Mouse (Mus musculus) liver, postnatal 0 days (tissue): Measurements from ENCODE around the gene Eif4e. TPM values are rescaled to one million over a fixed set of nuclear protein-coding genes. Genes with fewer than 3 reads are reported as not detected.
A peak's percentile ranks its signal among the peaks of the same experiment; 100 is the strongest.

Source experiments
- ATAC-seq: fragments of 200-750 bp; cut with Nextera tagmentation; 2 replicates; pipeline ENCODE4 v1.8.0; 2017; ENCODE audit warnings: mild to moderate bottlenecking, moderate library complexity
- DNase-seq: peaks from one replicate; pipeline ENCODE4 v3.0.0-alpha.2; 2016
- H3K27ac ChIP-seq: fragments of 300-500 bp; sonication (generic); 2 replicates; pipeline ENCODE4 v1.5.1; 2014; ENCODE audit warnings: antibody characterized with exemption, moderate library complexity, mild to moderate bottlenecking, low read depth
- H3K27me3 ChIP-seq: fragments of 300-500 bp; sonication (generic); 2 replicates; pipeline ENCODE4 v1.6.1; 2014; ENCODE audit warnings: low read length, control low read depth, mixed read lengths; ENCODE audit not compliant: insufficient read depth
- H3K36me3 ChIP-seq: fragments of 300-500 bp; sonication (generic); replicated peaks from 2 replicates; pipeline ENCODE4 v1.6.1; 2014; ENCODE audit warnings: mild to moderate bottlenecking, control low read depth, low read length, moderate library complexity, mixed read lengths; ENCODE audit not compliant: insufficient read depth
- H3K4me1 ChIP-seq: fragments of 300-500 bp; sonication (generic); 2 replicates; pipeline ENCODE4 v1.6.1; 2014; ENCODE audit warnings: antibody characterized with exemption, mild to moderate bottlenecking, control low read depth; ENCODE audit not compliant: insufficient read depth
- H3K4me2 ChIP-seq: fragments of 300-500 bp; sonication (generic); 2 replicates; pipeline ENCODE4 v1.6.1; 2014; ENCODE audit warnings: low read depth, mild to moderate bottlenecking, low read length, moderate library complexity, mixed read lengths
- H3K4me3 ChIP-seq: fragments of 300-500 bp; sonication (generic); 2 replicates; pipeline ENCODE4 v1.5.1; 2014; ENCODE audit warnings: low read depth, low read length
- H3K9ac ChIP-seq: fragments of 300-500 bp; sonication (generic); replicated peaks from 2 replicates; pipeline ENCODE4 v1.6.1; 2014; ENCODE audit warnings: mild to moderate bottlenecking, moderate library complexity
- H3K9me3 ChIP-seq: fragments of 300-500 bp; sonication (generic); 2 replicates; pipeline ENCODE4 v1.6.1; 2016; ENCODE audit warnings: mild to moderate bottlenecking, control low read depth, low read length, mixed read lengths
- CTCF ChIP-seq: sonication (generic); IDR thresholded peaks from 2 replicates; pipeline ENCODE4 v1.5.1; 2016; ENCODE audit warnings: antibody characterized with exemption, low read depth
- EP300 ChIP-seq: IDR thresholded peaks from 2 replicates; pipeline ENCODE4 v1.6.1; 2016; ENCODE audit warnings: antibody characterized with exemption, low read depth, mild to moderate bottlenecking
- WGBS: fragments of 180-500 bp; shearing (Covaris S2); extraction: QIAGEN DNeasy Blood & Tissue Kit; methylation state at CpG from one replicate; pipeline ENCODE4 v1.1.7; 2014; ENCODE audit not compliant: insufficient replicate concordance; 5-methylcytosine and 5-hydroxymethylcytosine counted together
- polyA plus RNA-seq: library from polyadenylated mRNA; unstranded; fragments of >200 nt; fragmentation: Nextera tagmentation; extraction: Ambion mirVana; gene quantifications from 2 replicates; pipeline ENCODE4 v1.2.1, GENCODE M21; 2015

Eif4e gene
- polyA plus RNA-seq, 1 experiment from 2014 or later, result 98.3 TPM

DNA sequence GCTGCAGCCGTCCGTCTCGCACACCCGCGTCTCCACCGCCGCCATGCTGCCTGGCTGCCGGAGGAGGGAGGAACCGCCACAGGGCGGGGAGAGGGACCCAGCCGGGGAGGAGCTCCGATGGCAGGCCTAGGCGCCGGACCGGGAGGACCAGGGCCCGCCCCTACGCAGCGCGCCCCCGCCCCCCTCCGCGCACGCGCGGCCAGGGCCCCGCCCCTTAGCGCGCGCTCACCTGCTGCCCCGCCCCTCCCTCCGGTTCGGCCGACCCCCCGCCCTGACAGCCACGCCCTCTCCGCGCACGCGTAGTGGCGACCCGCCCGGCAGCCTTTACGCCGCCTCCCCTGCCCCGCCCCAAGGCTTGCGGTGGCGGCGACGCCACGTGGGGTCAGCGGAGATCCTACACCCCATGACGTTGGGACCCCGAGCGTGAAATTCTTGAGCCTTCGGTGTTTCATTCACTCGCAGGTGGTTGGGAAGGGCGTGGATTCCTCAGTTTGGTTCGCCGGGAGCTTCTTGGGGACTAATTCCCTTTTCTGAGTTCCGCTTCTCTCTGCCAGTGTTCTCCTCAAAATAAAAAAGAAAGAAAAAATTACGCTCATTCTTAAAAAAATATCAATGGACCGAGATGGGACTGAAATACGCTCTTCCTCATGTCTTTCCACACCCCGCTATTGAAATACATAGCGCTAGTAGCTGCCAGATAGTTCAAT is 36.5 kb upstream of the Eif4e start, which contains the start of gene Metap1:
TSS of gene Metap1 (minus strand) at position 189 of the 707 bp plus-strand sequence.
- peak; percentile 99 for DNase-seq

DNA sequence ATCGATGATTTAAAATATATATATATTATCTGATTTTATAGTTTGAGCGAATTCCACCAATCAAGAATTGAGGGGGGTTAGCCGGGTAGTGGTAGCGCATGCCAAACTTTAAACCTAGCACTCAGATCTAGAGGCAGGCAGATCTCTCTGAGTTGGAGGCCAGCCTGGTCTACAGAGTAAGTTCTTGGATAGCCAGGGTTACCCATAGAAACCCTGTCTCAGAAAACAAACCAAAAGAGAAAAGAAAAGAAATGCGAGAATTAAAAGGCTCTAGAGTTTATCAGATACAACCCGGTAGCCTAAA is 36.0 kb upstream of the Eif4e start:
- WGBS, result 11% methylated on average over 6 of the region's 6 CpGs
- Histone ChIP-seq H3K4me3 (peak overlapping the region; percentile 94), H3K4me2 (peak overlapping the region; percentile 80), H3K27ac (peak overlapping the region; percentile 70), H3K9ac (peak overlapping the region; percentile 68), H3K36me3 (no peaks in the 10 kb centered on the region), H3K4me1 (peaks cover 13% of the 10 kb centered on the region; the same call in 1 of the 2 replicates), H3K27me3 (no peaks in the 10 kb centered on the region), H3K9me3 (no peaks in the 10 kb centered on the region)
- TF ChIP-seq CTCF, result no peak
- TF ChIP-seq EP300, result no peak
- no peak for DNase-seq
- ATAC-seq, result no peak

More for the DNA sequence above, 36.5 kb upstream of the Eif4e start, which contains the start of gene Metap1:
- TF ChIP-seq EP300 (no peak), CTCF (no peak; the same call in none of the 2 replicates)
- H3K27ac ChIP-seq, result peak within 1 kb of the TSS; percentile 83
- no peaks in the 10 kb centered on the region for H3K9me3 ChIP-seq
- H3K36me3 ChIP-seq, result 0 out of 2 replicates have a peak, but pooled peaks cover 2% of the 10 kb centered on the region
- ATAC-seq, result peak; percentile 99
- H3K9ac ChIP-seq, result peak within 1 kb of the TSS; percentile 91
- no peaks in the 10 kb centered on the region for H3K27me3 ChIP-seq
- H3K4me2 ChIP-seq, result peak within 1 kb of the TSS; percentile 80
- peaks cover 8% of the 10 kb centered on the region; the same call in 1 of the 2 replicates for H3K4me1 ChIP-seq
- under 1% methylated on average over 31 of the region's 65 CpGs for WGBS
- H3K4me3 ChIP-seq, result peak within 1 kb of the TSS; percentile 94

DNA sequence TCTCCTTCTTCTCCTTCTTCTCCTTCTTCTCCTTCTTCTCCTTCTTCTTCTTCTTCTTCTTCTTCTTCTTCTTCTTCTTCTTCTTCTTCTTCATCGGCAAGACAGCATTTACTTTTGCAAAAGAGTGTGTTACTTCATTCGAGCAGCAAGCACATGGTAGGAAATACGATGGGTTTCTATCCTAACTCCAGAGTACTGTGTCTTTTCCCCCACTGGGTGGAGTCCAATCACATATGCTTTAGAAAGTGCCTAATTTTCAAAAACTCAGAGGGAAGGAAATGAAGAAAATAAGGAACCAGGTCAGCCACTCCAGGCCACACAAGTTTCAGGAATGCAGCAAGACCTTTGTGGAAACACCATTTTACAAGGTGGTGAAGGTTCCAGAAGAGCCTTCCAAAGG is 32.3 kb upstream of the Eif4e start:
- no peak for TF ChIP-seq EP300
- TF ChIP-seq CTCF, result no peak
- WGBS, result 41% methylated on average over 3 of the region's 3 CpGs
- Histone ChIP-seq H3K9ac (no peak overlapping the region), H3K4me3 (no peak overlapping the region), H3K36me3 (no peaks in the 10 kb centered on the region), H3K4me1 (peaks cover 20% of the 10 kb centered on the region), H3K27ac (no peak overlapping the region), H3K9me3 (no peaks in the 10 kb centered on the region), H3K27me3 (no peaks in the 10 kb centered on the region), H3K4me2 (no peak overlapping the region)
- no peak for DNase-seq
- ATAC-seq, result no peak

DNA sequence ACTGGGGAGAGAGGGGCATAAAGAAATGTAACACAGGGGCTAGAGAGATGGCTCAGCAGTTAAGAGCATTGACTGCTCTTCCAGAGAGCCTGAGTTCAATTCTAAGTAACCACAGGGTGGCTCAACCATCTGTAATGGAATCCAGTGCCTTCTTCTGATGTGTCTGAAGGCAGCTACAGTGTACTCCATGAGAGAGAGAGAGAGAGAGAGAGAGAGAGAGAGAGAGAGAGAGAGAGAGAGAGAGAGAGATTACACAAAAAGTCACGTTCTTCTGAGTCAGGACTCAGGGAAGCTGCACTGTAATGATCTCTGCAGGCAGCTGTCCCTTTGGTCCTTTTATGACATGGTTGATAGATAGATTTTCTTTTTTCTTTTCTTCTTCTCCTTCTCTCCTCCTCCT is 31.4 kb upstream of the Eif4e start:
- Histone ChIP-seq H3K4me3 (no peak overlapping the region), H3K36me3 (no peaks in the 10 kb centered on the region), H3K4me2 (0 out of 2 replicates have a peak overlapping the region, but pooled peaks have one; percentile 10), H3K27me3 (no peaks in the 10 kb centered on the region), H3K9ac (no peak overlapping the region), H3K27ac (no peak overlapping the region), H3K4me1 (peaks cover 20% of the 10 kb centered on the region), H3K9me3 (no peaks in the 10 kb centered on the region)
- DNase-seq, result no peak
- peak; percentile 20; the same call in 1 of the 2 replicates for ATAC-seq
- WGBS, result 14% methylated on average over 1 of the region's 1 CpGs
- TF ChIP-seq EP300 (no peak), CTCF (no peak)

DNA sequence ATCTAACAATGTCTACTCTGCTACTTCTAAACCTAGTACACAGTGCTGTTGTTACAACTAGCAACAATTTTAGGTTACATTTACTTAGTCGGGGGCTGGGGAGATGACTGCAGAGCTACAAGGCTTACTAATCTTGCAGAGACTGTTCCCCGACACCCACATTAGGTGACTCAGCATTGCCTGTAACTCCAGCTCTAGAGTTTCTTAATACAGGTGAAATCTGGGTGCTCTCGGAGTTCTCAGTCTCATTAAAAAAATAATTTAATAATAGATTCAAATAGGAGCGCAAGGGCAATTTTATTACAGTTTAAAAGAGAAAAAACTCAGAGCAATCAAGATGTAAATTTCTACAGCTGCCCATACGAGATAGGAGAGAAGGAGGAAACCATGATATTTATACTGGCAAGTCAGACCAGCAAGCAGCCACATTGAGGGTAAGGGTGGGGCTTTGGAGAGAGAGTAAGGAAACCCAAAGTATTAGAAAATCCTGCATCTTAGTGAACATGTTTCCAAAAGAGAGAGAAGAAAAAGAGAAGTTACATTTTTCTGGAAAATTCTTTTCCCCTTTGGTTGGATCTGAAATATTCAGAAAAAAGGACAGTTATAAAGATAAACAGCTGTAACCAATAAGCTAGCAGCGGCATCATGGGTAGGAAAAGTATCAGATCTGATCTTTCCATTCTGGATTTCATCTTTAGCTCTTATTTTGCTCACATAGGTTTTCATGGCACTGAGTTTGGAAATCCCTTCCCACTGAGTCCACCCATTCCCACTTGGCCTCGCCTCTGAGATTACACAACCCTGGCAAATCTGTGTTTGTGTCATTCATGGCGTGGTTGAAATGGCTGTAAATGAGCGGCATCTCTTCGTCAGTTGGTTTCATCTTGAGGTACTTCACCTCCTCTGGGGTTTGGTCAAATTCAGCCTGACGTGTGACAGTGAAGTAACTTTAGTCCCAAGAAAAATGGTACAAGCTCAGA is 30.5 kb upstream of the Eif4e start:
- 0 out of 2 replicates have a peak overlapping the region, but pooled peaks have one; percentile 10 for H3K4me2 ChIP-seq
- no peaks in the 10 kb centered on the region for H3K36me3 ChIP-seq
- H3K27me3 ChIP-seq, result no peaks in the 10 kb centered on the region
- ATAC-seq (peak; percentile 72), DNase-seq (no peak)
- WGBS, result 46% methylated on average over 11 of the region's 11 CpGs
- no peaks in the 10 kb centered on the region for H3K9me3 ChIP-seq
- no peak overlapping the region for H3K9ac ChIP-seq
- no peak overlapping the region for H3K27ac ChIP-seq
- no peak for TF ChIP-seq EP300
- no peak for TF ChIP-seq CTCF
- no peak overlapping the region for H3K4me3 ChIP-seq
- H3K4me1 ChIP-seq, result peaks cover 16% of the 10 kb centered on the region

DNA sequence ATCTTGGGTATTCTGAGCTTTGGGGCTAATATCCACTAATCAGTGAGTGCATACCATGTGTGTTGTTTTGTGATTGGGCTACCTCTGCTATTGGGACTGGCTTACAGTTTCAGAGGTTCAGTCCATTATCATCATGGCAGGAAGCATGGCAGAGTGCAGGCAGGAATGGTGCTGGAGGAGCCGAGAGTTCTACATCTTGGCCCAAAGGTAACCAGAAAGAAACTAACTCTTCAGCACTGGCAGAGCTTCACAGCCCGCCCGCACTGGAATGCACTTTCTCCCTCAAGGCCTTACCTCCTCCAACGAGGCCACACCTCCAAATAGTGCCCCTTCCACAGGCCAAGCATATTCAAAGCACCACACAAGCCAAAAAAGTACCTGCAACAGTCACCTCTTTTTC is 27.2 kb upstream of the Eif4e start:
- peaks cover 16% of the 10 kb centered on the region for H3K4me1 ChIP-seq
- WGBS, result 64% methylated on average over 4 of the region's 4 CpGs

More for the DNA sequence above, 27.2 kb upstream of the Eif4e start:
- DNase-seq (no peak), ATAC-seq (no peak)
- Histone ChIP-seq H3K27me3 (no peaks in the 10 kb centered on the region), H3K9me3 (no peaks in the 10 kb centered on the region), H3K9ac (no peak overlapping the region), H3K4me3 (no peak overlapping the region), H3K36me3 (no peaks in the 10 kb centered on the region), H3K27ac (no peak overlapping the region), H3K4me2 (no peak overlapping the region)
- TF ChIP-seq EP300, result no peak
